Mouse (Mus musculus) mesoderm, embryonic 11.5 days (tissue): Measurements from ENCODE around the gene 1700016C15Rik.

ENCODE experiments used
- DNase-seq: peaks from one replicate; pipeline ENCODE4 v3.0.0-alpha.2; 2012; ENCODE audit warnings: low read depth, low spot score

1700016C15Rik gene

GRCm38 (mm10) chr1:177717057-177717835 lies 12.4 kb upstream of the 1700016C15Rik start:
- no peak for DNase-seq

- peak; percentile 16 for DNase-seq
These were observed 11.1 kb upstream of the 1700016C15Rik start for GRCm38 (mm10) chr1:177718340-177719028.

GRCm38 (mm10) chr1:177719029-177719427 lies 10.6 kb upstream of the 1700016C15Rik start:
- no peak for DNase-seq

- DNase-seq = no peak
These were observed 5.8 kb upstream of the 1700016C15Rik start for GRCm38 (mm10) chr1:177723786-177724185.

GRCm38 (mm10) chr1:177726870-177727269 lies 2.7 kb upstream of the 1700016C15Rik start:
- DNase-seq = no peak

GRCm38 (mm10) chr1:177727883-177728525 lies 1.6 kb upstream of the 1700016C15Rik start:
- DNase-seq = no peak

GRCm38 (mm10) chr1:177731973-177732372 lies 2.4 kb downstream of the 1700016C15Rik start:
- no peak for DNase-seq

- no peak for DNase-seq
These were observed 8.0 kb downstream of the 1700016C15Rik start for GRCm38 (mm10) chr1:177737505-177738105.

GRCm38 (mm10) chr1:177740707-177741106 lies 11.1 kb downstream of the 1700016C15Rik start:
- DNase-seq = no peak

- DNase-seq = no peak
These were observed 12.5 kb downstream of the 1700016C15Rik start for GRCm38 (mm10) chr1:177742119-177742518.

GRCm38 (mm10) chr1:177744521-177745325 lies 15.1 kb downstream of the 1700016C15Rik start:
- DNase-seq = no peak

- DNase-seq = no peak
These were observed 18.4 kb downstream of the 1700016C15Rik start for GRCm38 (mm10) chr1:177747869-177748540.

GRCm38 (mm10) chr1:177753496-177753895 lies 23.9 kb downstream of the 1700016C15Rik start:
- DNase-seq = no peak

- peak; percentile 36 for DNase-seq
These were observed 27.6 kb downstream of the 1700016C15Rik start for GRCm38 (mm10) chr1:177757249-177757648.

- no peak for DNase-seq
These were observed 39.3 kb downstream of the 1700016C15Rik start for GRCm38 (mm10) chr1:177768931-177769330.

GRCm38 (mm10) chr1:177777397-177777796 lies 47.8 kb downstream of the 1700016C15Rik start:
- no peak for DNase-seq

GRCm38 (mm10) chr1:177792835-177793234 lies 63.2 kb downstream of the 1700016C15Rik start:
- no peak for DNase-seq

GRCm38 (mm10) chr1:177794866-177795265 lies 65.3 kb downstream of the 1700016C15Rik start:
- no peak for DNase-seq

GRCm38 (mm10) chr1:177795421-177796192 lies 66.0 kb downstream of the 1700016C15Rik start:
- DNase-seq = peak; percentile 64
